Mouse (Mus musculus): ENCODE measurements around the gene Vmn1r26. TPM values are rescaled to one million over a fixed set of nuclear protein-coding genes. Genes with fewer than 3 reads are reported as not detected.

The Vmn1r26 gene
- not detected for polyA plus RNA-seq (2014; fragmentation: Illumina TruSeq; extraction: RNeasy Lipid Tissue Mini Kit (QIAGEN cat#74804); ENCODE audit: insufficient read depth, low read depth, low replicate concordance)

DNA sequence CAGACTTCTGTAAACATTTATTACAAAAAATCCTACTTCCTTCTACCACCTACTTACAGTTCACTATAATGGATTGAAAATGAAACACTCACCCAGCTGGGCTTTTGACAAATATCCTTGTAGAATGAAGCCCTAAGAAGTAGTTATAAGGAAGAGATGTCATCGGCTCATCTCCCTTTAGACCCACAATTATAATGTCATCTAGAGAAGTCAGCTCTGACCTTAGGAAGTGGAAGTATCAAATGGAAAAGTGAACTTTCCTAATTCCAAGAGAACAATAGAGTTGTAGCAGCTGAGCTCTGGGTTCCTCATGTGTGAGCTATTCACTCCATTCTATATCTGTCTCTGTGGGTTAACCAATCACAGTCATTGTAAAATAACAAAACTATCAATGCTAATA lies at the start of gene Vmn1r26:
TSS of gene Vmn1r26 (minus strand) at position 101 of the 400 bp plus-strand sequence.

DNA sequence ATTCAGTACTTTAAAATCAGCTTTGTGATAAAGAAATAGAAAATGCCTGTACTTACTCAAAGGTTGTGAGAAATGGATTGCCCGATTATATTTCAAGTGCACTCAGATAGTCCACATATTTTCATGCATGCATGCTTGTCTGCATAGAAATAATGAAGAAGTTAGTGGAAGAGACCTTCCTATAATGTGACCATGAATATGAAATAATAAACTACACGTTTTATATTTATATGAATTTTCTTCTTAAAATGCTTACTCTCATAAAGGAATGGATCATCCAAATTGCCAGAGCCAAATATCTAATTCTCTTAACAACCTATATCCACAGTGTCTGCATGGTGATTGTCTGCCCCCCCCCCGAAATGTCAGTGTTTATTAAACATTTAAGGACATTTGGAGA lies 34.2 kb downstream of the Vmn1r26 start, which contains the start of gene Vmn1r25:
TSS of gene Vmn1r25 (minus strand) at position 101 of the 400 bp plus-strand sequence.

DNA sequence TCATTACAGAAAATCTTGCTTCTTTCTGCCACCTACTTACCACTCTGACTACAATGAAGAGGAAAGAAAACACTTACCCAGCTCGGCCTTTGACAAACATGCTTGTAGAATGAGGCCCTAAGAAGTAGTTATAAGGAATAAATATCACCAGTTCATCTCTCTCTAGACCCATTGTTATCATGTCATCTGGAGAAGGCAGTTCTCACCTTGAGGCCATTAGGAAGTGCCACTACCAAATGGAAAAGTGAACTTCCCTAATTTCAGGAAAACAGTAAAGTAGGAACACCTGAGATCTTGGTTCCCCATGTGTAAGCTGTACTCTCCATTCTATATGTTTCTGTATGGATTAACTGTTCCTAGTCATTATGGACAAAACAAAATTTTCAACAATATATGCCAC lies 53.6 kb downstream of the Vmn1r26 start, which contains the start of gene Vmn1r24:
TSS of gene Vmn1r24 (minus strand) at position 101 of the 400 bp plus-strand sequence.

Other genes with a start within 250 kb of the Vmn1r26 start
- gene Vopp1, start 190.0 kb downstream of the Vmn1r26 start, polyA plus RNA-seq (2014; fragmentation: Illumina TruSeq; extraction: RNeasy Lipid Tissue Mini Kit (QIAGEN cat#74804); ENCODE audit: insufficient read depth, low read depth, low replicate concordance): 15.7 TPM
- not detected for gene Vmn1r21, start 164.8 kb downstream of the Vmn1r26 start, polyA plus RNA-seq (2014; fragmentation: Illumina TruSeq; extraction: RNeasy Lipid Tissue Mini Kit (QIAGEN cat#74804); ENCODE audit: insufficient read depth, low read depth, low replicate concordance)
- not detected for gene Vmn1r22, start 107.1 kb downstream of the Vmn1r26 start, polyA plus RNA-seq (2014; fragmentation: Illumina TruSeq; extraction: RNeasy Lipid Tissue Mini Kit (QIAGEN cat#74804); ENCODE audit: insufficient read depth, low read depth, low replicate concordance)
- gene Vmn1r23, start 88.3 kb downstream of the Vmn1r26 start, polyA plus RNA-seq (2014; fragmentation: Illumina TruSeq; extraction: RNeasy Lipid Tissue Mini Kit (QIAGEN cat#74804); ENCODE audit: insufficient read depth, low read depth, low replicate concordance): not detected
- gene Vmn1r24, start 53.7 kb downstream of the Vmn1r26 start, polyA plus RNA-seq (2014; fragmentation: Illumina TruSeq; extraction: RNeasy Lipid Tissue Mini Kit (QIAGEN cat#74804); ENCODE audit: insufficient read depth, low read depth, low replicate concordance): not detected
- gene Vmn1r25, start 34.3 kb downstream of the Vmn1r26 start, polyA plus RNA-seq (2014; fragmentation: Illumina TruSeq; extraction: RNeasy Lipid Tissue Mini Kit (QIAGEN cat#74804); ENCODE audit: insufficient read depth, low read depth, low replicate concordance): not detected
- not detected for gene Vmn1r27, start 203.7 kb upstream of the Vmn1r26 start, polyA plus RNA-seq (2014; fragmentation: Illumina TruSeq; extraction: RNeasy Lipid Tissue Mini Kit (QIAGEN cat#74804); ENCODE audit: insufficient read depth, low read depth, low replicate concordance)
- gene Vmn1r28, start 246.9 kb upstream of the Vmn1r26 start, polyA plus RNA-seq (2014; fragmentation: Illumina TruSeq; extraction: RNeasy Lipid Tissue Mini Kit (QIAGEN cat#74804); ENCODE audit: insufficient read depth, low read depth, low replicate concordance): not detected